Mouse (Mus musculus) hematopoietic stem cell, adult 5-6 weeks (primary cell): Measurements from ENCODE around the gene Cnot6. TPM values are rescaled to one million over a fixed set of nuclear protein-coding genes. Genes with fewer than 3 reads are reported as not detected.
A peak's percentile ranks its signal among the peaks of the same experiment; 100 is the strongest.

Experiments used
- ATAC-seq, 2 experiments: fragments of 125-278 bp in 1 of 2; replicated peaks in 1 of 2; 2 replicates each; pipeline ENCODE4 v1.8.0; 2016 to 2017; ENCODE audit warnings: inconsistent platforms in 2 of 2, mild to moderate bottlenecking in 2 of 2, moderate number of reproducible peaks in 2 of 2, low read depth in 1 of 2, moderate TSS enrichment in 1 of 2; ENCODE audit not compliant: low FRiP score in 2 of 2, poor library complexity in 2 of 2, severe bottlenecking in 2 of 2, insufficient read depth in 1 of 2, low TSS enrichment in 1 of 2
- total RNA-seq: library from RNA; stranded (forward); fragments of 172-1452, 232-1000 nt; gene quantifications from 2 replicates; pipeline ENCODE4 v1.2.3, GENCODE M21; 2017

The Cnot6 gene
- total RNA-seq, 1 experiment from 2014 or later = 55.0 TPM

DNA sequence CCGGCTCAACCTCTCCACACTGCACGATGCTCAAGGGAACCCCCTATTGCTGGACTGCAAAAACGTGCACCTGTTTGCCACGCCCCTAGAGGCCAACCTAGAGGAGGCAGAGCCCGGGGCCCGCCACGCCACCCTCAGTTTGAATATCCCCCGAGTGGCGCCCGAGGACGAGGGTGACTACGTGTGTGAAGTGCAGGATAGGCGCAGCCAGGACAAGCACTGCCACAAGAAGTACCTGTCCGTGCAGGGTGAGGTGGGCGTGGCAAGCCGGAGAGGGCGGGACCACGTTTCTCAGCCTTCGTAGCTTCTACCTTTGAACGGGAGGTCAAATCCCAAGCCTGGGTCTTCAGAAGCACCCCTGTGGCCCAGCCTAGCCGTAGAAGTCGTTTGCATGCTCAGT is 78.4 kb downstream of the Cnot6 start:
- no peak for ATAC-seq

DNA sequence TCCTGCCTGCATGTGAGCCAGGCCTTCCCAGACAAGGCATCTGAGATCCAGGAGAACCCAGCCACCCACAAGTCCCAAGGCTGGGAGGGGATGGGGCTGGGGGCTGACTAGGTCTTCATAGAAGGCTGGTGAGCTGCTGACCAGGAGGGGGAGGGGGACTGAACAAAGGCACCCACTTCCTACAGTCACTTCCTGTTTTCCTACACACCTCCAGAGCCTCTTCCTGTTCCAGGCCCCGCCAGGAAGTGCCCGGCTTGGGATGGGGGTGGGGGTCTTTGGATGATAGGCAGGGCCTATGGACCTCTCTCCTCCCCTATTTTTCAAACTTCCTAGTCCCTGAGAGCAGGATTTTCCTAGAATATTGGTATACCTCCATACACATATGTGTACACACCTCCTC is 80.3 kb downstream of the Cnot6 start:
- ATAC-seq = no peak

DNA sequence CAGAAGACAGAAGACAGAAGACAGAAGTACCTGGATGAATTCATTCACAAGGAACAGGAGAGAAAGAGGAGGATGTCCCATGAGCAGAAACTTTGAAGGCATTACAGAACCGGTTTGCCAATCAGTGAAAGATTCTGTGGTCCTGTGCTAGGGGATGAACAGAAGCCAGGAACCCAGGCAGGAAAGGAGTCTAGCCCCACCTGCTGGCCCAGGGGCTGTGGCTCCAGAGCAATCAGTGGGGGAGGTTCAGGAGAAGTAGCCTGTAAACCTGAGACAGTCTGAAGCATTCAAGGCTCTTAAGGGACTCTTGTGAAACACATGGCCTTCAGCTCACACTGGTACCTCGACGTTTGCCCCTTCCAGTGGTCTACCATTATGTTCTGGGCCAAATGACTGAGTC is 81.4 kb downstream of the Cnot6 start:
- ATAC-seq = peak; percentile 70 to 91

DNA sequence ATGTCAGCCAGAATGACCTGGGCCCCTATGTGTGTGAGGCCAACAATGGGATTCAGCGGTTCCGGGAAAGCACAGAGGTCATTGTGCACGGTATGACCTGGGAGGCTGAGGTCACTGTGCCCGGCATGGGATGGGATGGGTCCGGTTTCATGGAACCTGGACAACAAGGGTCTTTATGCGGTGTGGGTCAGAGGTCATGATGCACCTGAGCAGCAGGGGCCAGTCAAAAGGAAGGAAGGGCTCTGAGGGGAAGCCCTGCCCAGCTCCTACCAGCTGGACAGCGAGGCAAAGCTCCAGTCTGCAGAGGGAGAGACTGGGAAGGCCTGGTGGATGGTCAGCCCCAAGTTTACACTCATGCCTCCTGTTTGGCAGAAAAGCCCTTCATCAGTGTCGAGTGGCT is 85.8 kb downstream of the Cnot6 start:
- ATAC-seq = no peak

DNA sequence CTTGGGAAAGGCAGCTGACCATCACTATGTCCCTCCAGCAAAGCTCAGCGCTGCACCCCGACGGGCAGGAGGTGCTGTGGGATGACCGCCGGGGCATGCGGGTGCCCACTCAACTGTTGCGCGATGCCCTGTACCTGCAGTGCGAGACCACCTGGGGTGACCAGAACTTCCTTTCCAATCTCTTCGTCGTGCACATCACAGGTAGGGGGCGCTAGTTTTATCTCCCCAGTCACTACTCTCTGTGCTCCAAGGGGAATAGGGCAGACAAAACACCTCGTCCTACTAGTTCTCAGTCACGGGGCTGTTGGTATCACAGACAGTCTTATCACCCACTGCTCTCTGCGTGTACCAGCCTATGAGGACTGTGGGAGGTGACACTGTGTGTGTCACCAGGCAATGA is 86.7 kb downstream of the Cnot6 start:
- no peak for ATAC-seq

DNA sequence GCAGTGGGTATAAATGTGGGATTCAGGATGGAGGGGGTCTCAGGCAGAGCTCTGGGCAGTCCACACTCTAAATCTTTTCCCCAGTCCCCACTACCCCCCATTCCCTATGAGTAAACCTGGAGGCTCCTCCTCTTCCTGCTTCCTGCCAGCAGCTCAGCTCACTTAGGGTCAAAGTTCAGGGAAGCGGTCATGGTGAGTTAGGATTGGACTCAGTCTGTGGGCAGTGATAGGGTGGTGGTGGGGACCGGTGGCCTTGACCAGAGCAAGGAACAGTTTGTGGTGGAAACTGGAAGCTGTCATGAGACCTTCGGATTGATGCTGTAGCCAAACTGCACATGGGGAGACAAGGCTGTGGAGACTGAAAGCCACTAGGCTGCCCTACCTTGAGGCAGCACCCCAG is 88.4 kb downstream of the Cnot6 start:
- ATAC-seq = no peak

DNA sequence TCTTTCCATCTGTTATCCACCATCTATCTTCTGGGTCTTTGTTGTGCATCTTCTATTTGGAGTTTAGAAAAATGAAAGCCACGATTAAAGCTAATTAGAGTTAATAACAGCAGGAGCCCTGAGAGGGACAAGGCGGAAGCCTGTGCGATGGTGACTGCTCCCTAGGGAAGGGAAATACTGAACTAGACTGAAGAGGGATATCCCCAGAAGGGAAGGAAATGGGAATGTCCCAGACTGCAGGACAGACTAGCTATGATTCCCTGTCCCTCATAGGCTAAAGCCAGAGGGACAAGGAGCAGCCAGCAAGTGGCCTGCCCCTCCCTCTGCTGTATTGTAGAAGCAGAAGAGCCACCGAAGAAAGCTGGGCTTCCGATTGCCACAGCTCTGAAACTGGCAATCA is 90.6 kb downstream of the Cnot6 start:
- no peak for ATAC-seq

Other genes with a start within 250 kb of the Cnot6 start
- not detected in 2 replicates for gene Olfr1386, start 247.7 kb downstream of the Cnot6 start, total RNA-seq
- gene Olfr1385, start 223.7 kb downstream of the Cnot6 start, total RNA-seq = not detected in 2 replicates
- not detected in 2 replicates for gene Olfr1384, start 206.0 kb downstream of the Cnot6 start, total RNA-seq
- not detected in 2 replicates for gene Olfr1383, start 193.1 kb downstream of the Cnot6 start, total RNA-seq
- gene Olfr1382, start 184.5 kb downstream of the Cnot6 start, total RNA-seq = not detected in 2 replicates
- not detected in 2 replicates for gene Olfr1381, start 169.3 kb downstream of the Cnot6 start, total RNA-seq
- gene Olfr1380, start 155.8 kb downstream of the Cnot6 start, total RNA-seq = not detected in 2 replicates
- gene Flt4, start 103.5 kb downstream of the Cnot6 start, total RNA-seq = 0.13 TPM in 1 of 2 replicates, not detected in the other
- gene Scgb3a1, start 49.1 kb downstream of the Cnot6 start, total RNA-seq = 0.94 TPM in 1 of 2 replicates, not detected in the other
- 1.0 and 1.4 TPM in 2 replicates for gene Gfpt2, start 81.5 kb upstream of the Cnot6 start, total RNA-seq
- 58.9 and 59.2 TPM in 2 replicates for gene Mapk9, start 134.0 kb upstream of the Cnot6 start, total RNA-seq
- 0.15 TPM in 1 of 2 replicates, not detected in the other for gene Rasgef1c, start 189.1 kb upstream of the Cnot6 start, total RNA-seq